Mouse (Mus musculus): ENCODE measurements around the gene Fkbp7.

GRCm38 (mm10) chr2:76618078-76618477 is 54.8 kb downstream of the Fkbp7 start:
- TF ChIP-seq CTCF (IDR thresholded peaks at IDR 0.05; ENCODE audit: extremely low read depth, insufficient read length, insufficient replicate concordance, low read depth, low read length) (no peak), POLR2A (IDR thresholded peaks at IDR 0.05; ENCODE audit: low read depth, low read length) (no peak)

Measured in small intestine, adult 2 months (tissue).